Mouse (Mus musculus): ENCODE results near the gene Smu1. TPM values are rescaled to one million over a fixed set of nuclear protein-coding genes. Genes with fewer than 3 reads are reported as not detected.
A peak's percentile ranks its signal among the peaks of the same experiment; 100 is the strongest.

Gene Smu1
- polyA plus RNA-seq, 1 experiment = 64.9 TPM

DNA sequence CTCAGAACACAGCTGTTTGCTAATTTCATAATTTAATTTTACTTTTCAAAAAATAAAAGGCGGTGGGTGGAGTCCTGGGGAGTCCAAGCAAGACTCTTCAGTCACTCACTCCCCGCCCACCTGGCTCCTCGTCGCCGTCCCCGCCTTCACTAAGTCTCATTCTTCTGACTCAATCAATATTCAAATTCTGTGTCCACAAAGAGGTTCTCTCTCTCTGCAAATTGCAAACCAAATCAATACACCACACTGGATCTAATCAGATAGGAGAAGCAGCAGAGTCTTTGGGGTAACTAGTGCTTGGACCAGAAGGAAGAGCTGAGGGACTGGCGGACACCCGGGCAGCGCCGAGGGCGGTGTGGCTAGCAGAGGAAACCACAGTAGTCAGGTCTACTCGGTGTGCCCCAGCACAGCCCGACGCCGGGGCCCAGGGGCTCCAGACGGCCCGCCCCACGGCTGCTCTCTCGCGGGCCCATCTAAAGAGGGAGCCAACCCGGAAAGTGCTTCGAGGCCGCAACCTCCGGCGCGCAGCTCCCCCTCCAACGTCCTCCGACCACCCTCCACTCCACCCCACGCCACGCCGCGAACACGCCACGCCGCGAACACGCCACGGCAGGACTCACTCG lies 455 bp downstream of the Smu1 start:
- no peak for DNase-seq (ENCODE audit: low spot score)

DNA sequence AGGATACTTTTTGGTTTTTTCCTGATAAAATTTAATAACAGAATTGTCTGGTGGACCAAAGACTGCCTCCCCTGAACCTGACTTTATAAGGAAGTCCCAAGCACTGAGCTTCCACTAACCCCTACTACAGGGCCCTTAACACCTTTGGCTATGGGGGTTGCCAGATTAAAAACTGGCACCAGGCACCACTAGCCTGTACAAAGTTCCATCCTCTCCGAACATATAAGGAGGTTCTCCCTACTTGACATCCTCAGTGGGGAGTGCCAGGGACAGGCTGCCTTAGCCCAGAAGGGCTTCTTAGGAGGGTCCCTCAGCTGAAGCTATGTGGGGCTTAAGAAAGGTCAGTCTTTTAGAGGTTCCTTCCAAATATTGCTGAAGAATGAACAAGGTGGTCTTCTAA lies 22.4 kb downstream of the Smu1 start:
- DNase-seq (ENCODE audit: low spot score) = no peak

DNA sequence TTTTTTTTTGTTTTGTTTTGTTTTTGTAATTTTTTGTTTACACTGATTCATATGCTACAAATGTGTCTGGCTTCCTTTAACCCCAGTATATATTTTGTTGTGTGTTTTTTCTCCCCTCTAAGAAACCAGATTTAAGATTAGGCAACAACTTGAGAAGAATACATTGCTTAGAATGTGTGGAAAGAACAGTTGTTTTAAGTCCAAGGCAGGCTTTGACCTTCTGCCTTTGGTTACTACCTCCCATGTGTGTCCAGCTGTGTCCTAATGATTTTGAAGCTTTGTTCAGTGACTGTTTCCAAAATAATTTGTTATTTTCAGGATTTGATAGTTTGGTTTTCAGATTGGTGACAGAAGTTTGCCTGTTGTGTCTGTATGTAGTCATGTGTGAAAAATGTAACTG lies 26.5 kb downstream of the Smu1 start:
- DNase-seq (ENCODE audit: low spot score) = no peak

DNA sequence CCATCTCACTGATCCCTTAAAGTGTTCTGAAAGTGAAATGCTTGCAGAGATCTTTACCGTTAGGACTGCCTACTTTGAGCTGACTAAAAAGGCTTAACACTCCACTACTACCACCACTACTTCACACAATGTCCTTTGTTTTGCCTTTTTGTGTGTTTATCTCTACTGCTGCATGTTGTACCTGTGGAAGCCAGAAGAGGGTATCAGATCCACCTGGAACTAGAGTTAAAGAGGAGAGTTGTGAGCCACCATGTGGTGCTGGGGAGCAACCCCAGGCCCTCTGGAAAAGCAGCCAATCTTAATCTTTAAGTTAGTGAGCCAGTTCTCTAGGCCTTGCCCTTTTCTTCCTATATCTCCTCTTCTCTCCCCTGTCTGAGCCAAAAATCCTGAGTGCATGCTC lies 30.5 kb downstream of the Smu1 start:
- no peak for DNase-seq (ENCODE audit: low spot score)

DNA sequence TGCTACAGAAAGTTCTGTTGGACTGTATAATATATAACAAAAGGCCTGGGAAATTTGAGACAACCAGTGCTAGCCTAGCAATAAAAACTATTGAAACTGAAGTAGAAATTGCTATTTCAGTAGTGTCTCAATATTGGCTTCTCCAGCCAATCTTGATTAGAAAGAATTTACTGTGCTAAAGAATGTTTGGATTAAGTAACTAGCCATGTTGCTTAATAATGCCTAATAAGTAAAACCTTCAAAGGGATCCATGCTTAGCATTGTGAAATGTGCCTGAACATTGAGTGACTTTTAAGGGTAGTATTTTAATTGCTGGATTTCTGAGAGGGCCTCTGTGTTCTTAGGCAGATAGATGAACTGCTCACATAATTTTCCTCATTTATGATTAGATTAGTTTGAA lies 32.2 kb downstream of the Smu1 start:
- no peak for DNase-seq (ENCODE audit: low spot score)

DNA sequence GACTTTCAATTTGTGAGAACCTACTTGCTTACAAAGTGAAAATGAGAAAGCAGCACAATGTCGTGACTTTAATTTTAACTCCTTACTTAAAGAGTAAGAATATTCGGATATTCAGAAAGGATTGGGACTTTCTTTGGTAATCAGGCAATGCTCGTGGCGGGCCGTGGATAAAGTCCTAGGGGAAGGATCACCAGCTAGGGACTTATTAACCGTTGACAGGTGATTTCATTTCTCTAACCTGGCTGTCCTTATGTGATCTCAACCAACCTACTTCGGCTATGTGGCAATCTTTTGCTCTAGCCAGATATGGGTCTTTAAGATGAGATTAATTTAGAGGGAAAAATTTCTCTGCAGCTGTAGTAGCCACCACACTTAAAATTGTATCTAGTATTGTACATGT lies 32.6 kb downstream of the Smu1 start:
- DNase-seq (ENCODE audit: low spot score) = no peak

DNA sequence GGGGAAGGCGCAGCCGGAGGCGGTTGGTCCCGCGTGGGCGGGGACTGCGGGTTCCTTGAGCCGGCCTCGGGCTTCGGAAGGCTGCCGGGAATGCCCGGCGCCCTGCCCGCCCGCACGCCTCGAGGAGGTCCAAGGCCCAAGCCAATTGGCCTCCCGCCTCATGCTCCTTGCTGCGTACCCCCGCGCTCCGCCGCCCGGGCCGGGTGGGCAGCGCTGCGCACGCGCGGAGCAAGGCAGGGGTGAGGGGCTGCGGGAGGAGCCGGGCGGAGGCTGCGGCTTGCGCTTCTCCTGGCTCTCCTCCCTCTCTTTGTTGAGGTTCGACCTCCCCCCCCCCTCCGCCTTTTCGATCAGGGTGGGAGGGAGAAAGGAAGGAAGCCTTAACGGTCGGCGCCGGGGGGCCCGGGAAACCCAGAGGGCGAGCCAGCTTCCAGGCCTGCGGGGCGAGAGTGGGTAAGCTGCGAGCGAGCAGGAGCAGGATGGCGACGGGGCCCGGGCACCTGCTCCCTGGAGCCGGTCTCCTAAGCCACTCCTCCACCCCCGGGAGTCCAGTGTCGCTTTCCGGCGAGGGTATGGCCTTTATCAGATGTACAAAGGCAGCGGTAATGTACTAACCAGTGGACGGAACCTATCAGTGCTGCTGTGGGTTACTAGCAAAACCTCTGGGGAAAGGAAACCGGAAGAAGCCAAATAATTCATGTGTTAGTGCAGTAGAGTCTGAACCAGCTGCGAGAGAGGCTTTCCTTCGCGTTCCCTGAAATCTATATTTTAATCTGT lies 34.8 kb downstream of the Smu1 start:
- DNase-seq (ENCODE audit: low spot score) = peak; percentile 70

DNA sequence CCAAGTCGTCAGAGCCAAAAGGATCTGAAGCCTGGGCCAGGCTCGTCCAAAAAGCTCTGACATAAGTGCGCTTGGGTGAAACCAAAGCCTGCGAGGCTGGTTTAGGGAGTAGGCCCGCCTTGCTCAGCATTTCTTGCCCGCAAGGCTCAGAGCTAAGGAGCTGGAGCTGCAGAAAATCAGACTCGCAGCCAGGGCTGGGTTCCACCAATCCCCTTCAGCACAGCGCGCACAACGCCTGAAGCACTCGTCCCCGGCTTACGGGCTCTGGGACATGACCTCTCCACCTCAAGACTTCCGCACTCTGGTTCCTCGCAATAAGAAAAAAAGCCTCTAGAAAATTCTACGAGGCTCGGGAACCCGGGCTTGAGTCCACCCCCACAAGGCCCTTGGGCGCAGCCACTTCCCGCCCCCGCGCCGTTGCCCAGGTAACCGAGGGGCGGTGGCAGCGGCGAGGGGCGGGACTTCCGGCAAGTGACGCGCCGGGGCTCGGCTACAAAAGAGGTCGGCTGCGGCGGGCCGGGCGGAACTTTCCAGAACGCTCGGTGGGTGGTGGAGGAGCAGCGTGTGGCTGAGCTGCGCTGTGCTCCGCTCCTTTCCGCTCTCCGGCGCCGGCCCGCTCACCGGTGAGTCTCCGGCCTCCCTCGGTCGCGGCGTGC lies 35.6 kb downstream of the Smu1 start, which contains the start of gene Dnaja1:
Dnaja1 (plus strand) TSS at position 140 of the 656 bp plus-strand sequence.
- peak; percentile 100 for DNase-seq (ENCODE audit: low spot score)

DNA sequence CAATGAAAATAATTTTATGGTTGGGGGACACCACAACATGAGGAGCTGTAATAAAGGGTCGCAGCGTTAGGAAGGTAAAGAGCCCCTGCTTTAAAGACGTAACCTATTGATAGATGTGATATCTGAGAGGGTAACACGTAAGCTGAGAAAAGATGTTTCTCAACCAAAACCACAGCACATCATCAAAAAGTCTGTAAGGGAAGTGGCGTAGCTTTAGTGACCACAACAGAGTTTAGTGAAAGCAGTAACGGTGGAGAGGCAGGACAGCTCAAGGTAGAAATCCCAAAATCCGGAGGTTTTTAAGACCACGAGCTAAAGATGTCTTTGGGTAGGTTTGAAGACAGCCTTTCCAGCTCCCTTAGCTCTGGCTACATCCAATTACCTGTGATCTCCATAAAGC lies 36.8 kb downstream of the Smu1 start:
- no peak for DNase-seq (ENCODE audit: low spot score)

DNA sequence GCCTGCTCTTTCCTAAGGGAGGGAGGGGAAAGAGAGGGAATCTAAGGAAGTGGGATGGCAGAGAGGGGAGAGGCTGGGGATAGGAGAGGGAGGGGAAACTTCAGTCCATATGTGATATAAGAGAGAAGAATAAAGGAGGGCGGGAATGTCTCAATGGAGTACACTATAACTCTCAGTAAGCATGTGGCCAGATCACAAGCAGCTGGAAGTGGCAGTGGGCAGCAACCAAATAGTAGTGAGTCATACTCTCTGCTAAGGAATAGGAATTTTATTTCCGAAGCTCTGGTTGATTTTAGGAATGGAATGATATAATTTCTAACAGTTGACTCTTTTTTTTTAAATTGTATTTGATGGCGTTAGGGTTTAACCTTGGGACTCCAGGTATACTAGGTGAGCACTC lies 40.6 kb downstream of the Smu1 start:
- DNase-seq (ENCODE audit: low spot score) = no peak

DNA sequence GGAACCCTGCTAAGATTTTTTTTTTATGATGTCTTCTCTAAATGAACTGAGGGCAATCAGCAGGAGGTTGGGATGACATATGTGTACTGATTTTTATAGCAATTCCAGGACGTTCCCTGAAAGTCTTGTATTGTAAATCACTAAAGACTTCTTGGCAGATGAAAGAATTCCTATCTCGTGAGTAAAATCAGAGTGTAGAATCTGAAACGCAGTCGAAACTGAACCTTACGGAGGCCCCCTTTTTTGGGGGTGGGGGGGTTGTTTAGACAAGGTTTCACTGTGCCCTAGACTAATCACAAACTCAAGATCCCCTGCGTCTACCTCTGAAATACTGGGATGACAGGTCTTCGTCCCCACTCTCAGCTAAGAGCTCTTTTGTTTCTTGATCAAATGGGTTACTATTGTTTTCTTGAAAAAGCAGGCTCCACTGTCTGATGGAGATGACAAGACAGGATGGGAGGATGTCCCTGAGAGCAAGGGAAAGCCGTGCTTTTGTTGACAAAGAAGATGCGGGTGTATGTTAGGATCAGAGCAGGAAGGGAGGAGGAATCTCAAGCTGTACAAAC lies 53.9 kb downstream of the Smu1 start:
- DNase-seq (ENCODE audit: low spot score) = no peak

DNA sequence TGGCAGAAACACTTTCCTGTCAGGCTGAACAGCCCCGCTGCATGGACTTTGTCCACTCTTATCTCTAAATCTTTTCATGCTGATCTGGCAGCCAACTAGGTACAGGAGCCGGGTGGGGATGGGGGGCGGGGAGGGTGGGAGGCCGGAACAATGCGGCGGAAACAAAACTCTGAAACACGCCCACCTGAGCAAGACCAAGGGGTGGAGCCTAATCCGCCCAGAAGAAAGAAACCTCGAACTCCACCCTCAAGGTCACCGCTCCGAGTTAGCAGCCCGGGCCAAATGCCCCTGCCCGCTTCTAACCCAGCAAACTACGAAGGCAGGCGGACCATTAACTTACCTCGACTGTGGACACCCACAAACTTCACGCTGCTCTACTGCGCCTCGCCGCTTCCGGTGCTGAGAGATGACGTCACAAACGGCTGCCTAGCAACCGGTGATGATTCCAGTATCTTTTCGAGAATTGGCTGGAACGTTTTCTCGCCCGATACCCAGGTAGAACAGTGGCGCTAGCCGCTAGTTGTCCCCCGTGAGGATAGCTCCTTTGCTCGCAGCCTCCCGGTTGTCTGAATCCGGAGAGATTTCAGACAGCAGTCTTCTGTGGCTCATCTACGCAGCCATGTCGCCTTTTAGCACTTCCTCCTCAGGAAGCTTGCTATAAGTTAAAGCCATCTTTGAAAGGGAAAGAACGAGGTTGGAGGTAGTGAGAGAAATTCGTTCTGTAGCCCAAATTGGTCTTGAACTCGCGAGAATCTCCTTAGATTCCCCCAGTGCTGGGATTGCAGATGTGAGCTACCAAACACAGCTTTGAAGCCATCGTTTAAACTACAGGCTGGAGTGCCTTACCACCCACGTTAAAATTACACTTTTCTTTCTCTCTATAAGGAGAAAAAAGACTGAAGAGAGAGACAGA lies 54.7 kb downstream of the Smu1 start, which contains the start of gene Aptx:
Aptx (minus strand) TSS at position 398 of the 913 bp plus-strand sequence.
- peak; percentile 92 for DNase-seq (ENCODE audit: low spot score)

DNA sequence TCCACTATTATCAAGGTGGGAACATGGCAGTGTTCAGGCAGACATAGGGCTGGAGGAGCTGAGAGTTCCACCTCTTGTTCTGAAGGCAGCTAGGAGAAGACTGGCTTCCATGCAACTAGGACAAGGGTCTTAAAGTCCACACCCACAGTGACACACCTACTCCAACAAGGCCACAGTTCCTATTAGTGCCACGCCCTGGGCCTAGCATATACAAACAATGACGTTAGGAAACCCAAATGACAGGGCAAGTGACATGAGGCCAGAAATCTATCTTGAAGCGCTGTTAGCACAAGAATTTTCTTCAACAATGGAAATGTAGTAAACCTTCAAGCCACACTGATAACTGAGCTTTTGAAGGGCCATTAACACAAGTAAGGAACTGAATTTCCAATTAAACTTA lies 55.9 kb downstream of the Smu1 start:
- DNase-seq (ENCODE audit: low spot score) = no peak

DNA sequence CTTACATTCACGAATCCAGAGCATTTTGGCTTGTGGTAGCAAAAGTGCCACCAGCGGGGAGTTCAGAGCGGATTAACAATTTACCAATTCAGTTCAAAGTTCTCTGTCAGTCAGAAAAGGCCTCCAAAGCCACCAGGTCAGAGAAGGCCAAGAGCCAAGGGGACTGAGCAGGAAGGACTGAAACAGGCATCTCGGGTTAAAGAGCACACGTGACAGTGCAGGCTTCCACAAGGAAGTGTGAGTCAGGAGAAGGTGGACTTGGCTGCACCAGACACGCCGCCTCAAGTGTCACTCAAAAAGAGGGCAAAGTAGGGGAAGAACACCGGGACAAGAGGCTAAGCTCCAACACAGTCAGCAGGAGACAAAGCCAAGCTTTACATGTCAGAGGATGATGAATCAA lies 57.5 kb downstream of the Smu1 start:
- no peak for DNase-seq (ENCODE audit: low spot score)

DNA sequence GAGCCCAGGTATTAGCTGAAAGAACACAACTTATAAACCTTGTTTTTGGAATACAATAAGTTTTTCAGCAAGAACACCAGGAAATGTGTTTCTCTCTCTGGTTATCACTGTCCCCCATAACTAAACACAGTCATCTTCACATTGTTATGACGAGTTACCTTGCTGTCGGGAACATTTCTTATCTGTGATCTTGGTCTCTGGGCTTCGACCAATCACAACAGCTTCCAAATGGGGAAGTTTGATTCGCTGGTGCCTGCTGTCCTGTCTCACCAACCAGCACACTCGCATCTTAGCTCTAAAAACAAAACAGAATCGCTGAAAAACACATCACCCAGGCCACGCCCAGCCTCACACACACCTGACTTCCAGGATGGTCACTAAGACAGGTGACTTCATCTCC lies 60.7 kb downstream of the Smu1 start:
- no peak for DNase-seq (ENCODE audit: low spot score)

DNA sequence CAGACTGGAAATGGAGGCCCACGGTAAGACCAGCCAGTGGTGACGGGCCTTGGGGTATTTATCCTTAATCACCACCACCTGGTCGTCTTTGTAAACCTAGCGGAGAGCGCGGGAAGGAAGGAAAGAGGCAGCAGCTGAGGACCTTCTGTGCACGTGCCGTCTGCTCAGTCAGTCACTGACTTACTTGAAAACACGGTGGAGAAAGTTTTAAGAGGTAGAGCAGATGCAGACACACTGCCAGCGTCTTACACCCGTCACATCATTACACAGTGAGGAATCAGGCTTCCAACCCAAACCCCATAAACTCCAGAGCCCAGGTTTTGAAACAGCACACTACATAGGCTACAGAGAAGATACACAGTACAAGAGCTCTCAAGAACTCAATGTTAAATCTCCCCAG lies 66.6 kb downstream of the Smu1 start:
- no peak for DNase-seq (ENCODE audit: low spot score)

Other genes starting within 250 kb of the Smu1 start
- 17.5 and 19.3 TPM in 2 replicates for gene Aptx, start 54.7 kb downstream of the Smu1 start, polyA plus RNA-seq (2012; rRNA removed)
- gene Dnaja1, start 35.8 kb downstream of the Smu1 start, polyA plus RNA-seq (2012; rRNA removed) = 47.7 and 61.5 TPM in 2 replicates
- 55.9 and 66.7 TPM in 2 replicates for gene B4galt1, start 96.1 kb upstream of the Smu1 start, polyA plus RNA-seq (2012; rRNA removed)
- gene Spink4, start 162.1 kb upstream of the Smu1 start, polyA plus RNA-seq (2012; rRNA removed) = 0.37 TPM in 1 of 2 replicates, not detected in the other
- 126 and 153 TPM in 2 replicates for gene Bag1, start 190.4 kb upstream of the Smu1 start, polyA plus RNA-seq (2012; rRNA removed)
- 102 and 115 TPM in 2 replicates for gene Chmp5, start 190.5 kb upstream of the Smu1 start, polyA plus RNA-seq (2012; rRNA removed)
- 60.1 and 61.1 TPM in 2 replicates for gene Nfx1, start 213.0 kb upstream of the Smu1 start, polyA plus RNA-seq (2012; rRNA removed)